Mouse (Mus musculus): Measurements from ENCODE around the gene Hoxd12. TPM values are rescaled to one million over a fixed set of nuclear protein-coding genes. Genes with fewer than 3 reads are reported as not detected.

Hoxd12 gene
- not detected for polyA plus RNA-seq (2014; fragmentation: Illumina TruSeq; extraction: RNeasy Lipid Tissue Mini Kit (QIAGEN cat#74804); ENCODE audit: low read depth, low replicate concordance)

GRCm38 (mm10) chr2:74674881-74675665, at the start of gene Hoxd12:
Gene Hoxd12, plus strand, starts transcription at chr2:74675013.

GRCm38 (mm10) chr2:74659507-74660005, 15.3 kb upstream of the Hoxd12 start, which contains the start of gene Evx2:
Gene Evx2, minus strand, starts transcription at chr2:74659557.

GRCm38 (mm10) chr2:74667842-74668357, 6.9 kb upstream of the Hoxd12 start, which contains the start of gene Hoxd13:
Gene Hoxd13, plus strand, starts transcription at chr2:74668310.

GRCm38 (mm10) chr2:74678891-74679595, 4.2 kb downstream of the Hoxd12 start, which contains the start of gene Hoxd11:
Gene Hoxd11, plus strand, starts transcription at chr2:74679557.

GRCm38 (mm10) chr2:74691022-74691951, 16.5 kb downstream of the Hoxd12 start, which contains the start of gene Hoxd10:
Gene Hoxd10, plus strand, starts transcription at chr2:74691924.

GRCm38 (mm10) chr2:74697567-74698121, 22.8 kb downstream of the Hoxd12 start, which contains the start of gene Hoxd9:
Gene Hoxd9, plus strand, starts transcription at chr2:74697727.

GRCm38 (mm10) chr2:74704393-74704998, 29.7 kb downstream of the Hoxd12 start, which contains the start of gene Hoxd8:
Gene Hoxd8, plus strand, starts transcription at chr2:74704615.

GRCm38 (mm10) chr2:74711721-74712621, 37.2 kb downstream of the Hoxd12 start, which contains the start of the genes Hoxd3 and Hoxd4:
Gene Hoxd3, plus strand, starts transcription at chr2:74711927.
Gene Hoxd4, plus strand, starts transcription at chr2:74711929.

GRCm38 (mm10) chr2:74726551-74726950, 51.7 kb downstream of the Hoxd12 start, which contains the start of gene Gm28230:
Gene Gm28230, plus strand, starts transcription at chr2:74726728.

Other genes starting within 250 kb of the Hoxd12 start
- gene Lnpk, start 95.6 kb upstream of the Hoxd12 start, polyA plus RNA-seq (2014; fragmentation: Illumina TruSeq; extraction: RNeasy Lipid Tissue Mini Kit (QIAGEN cat#74804); ENCODE audit: low read depth, low replicate concordance), result 47.4 TPM
- gene Evx2, start 15.5 kb upstream of the Hoxd12 start, polyA plus RNA-seq (2014; fragmentation: Illumina TruSeq; extraction: RNeasy Lipid Tissue Mini Kit (QIAGEN cat#74804); ENCODE audit: low read depth, low replicate concordance), result not detected
- gene Hoxd13, start 6.7 kb upstream of the Hoxd12 start, polyA plus RNA-seq (2014; fragmentation: Illumina TruSeq; extraction: RNeasy Lipid Tissue Mini Kit (QIAGEN cat#74804); ENCODE audit: low read depth, low replicate concordance), result not detected
- gene Hoxd11, start 4.5 kb downstream of the Hoxd12 start, polyA plus RNA-seq (2014; fragmentation: Illumina TruSeq; extraction: RNeasy Lipid Tissue Mini Kit (QIAGEN cat#74804); ENCODE audit: low read depth, low replicate concordance), result not detected
- gene Hoxd10, start 16.9 kb downstream of the Hoxd12 start, polyA plus RNA-seq (2014; fragmentation: Illumina TruSeq; extraction: RNeasy Lipid Tissue Mini Kit (QIAGEN cat#74804); ENCODE audit: low read depth, low replicate concordance), result 0.29 TPM
- 2.2 TPM for gene Hoxd9, start 22.7 kb downstream of the Hoxd12 start, polyA plus RNA-seq (2014; fragmentation: Illumina TruSeq; extraction: RNeasy Lipid Tissue Mini Kit (QIAGEN cat#74804); ENCODE audit: low read depth, low replicate concordance)
- gene Hoxd8, start 29.6 kb downstream of the Hoxd12 start, polyA plus RNA-seq (2014; fragmentation: Illumina TruSeq; extraction: RNeasy Lipid Tissue Mini Kit (QIAGEN cat#74804); ENCODE audit: low read depth, low replicate concordance), result 46.0 TPM
- gene Hoxd3, start 36.9 kb downstream of the Hoxd12 start, polyA plus RNA-seq (2014; fragmentation: Illumina TruSeq; extraction: RNeasy Lipid Tissue Mini Kit (QIAGEN cat#74804); ENCODE audit: low read depth, low replicate concordance), result 0.99 TPM
- 5.1 TPM for gene Hoxd4, start 36.9 kb downstream of the Hoxd12 start, polyA plus RNA-seq (2014; fragmentation: Illumina TruSeq; extraction: RNeasy Lipid Tissue Mini Kit (QIAGEN cat#74804); ENCODE audit: low read depth, low replicate concordance)
- gene Gm28230, start 51.7 kb downstream of the Hoxd12 start, polyA plus RNA-seq (2014; fragmentation: Illumina TruSeq; extraction: RNeasy Lipid Tissue Mini Kit (QIAGEN cat#74804); ENCODE audit: low read depth, low replicate concordance), result 0.35 TPM
- not detected for gene Hoxd1, start 88.0 kb downstream of the Hoxd12 start, polyA plus RNA-seq (2014; fragmentation: Illumina TruSeq; extraction: RNeasy Lipid Tissue Mini Kit (QIAGEN cat#74804); ENCODE audit: low read depth, low replicate concordance)
- gene Mtx2, start 150.8 kb downstream of the Hoxd12 start, polyA plus RNA-seq (2014; fragmentation: Illumina TruSeq; extraction: RNeasy Lipid Tissue Mini Kit (QIAGEN cat#74804); ENCODE audit: low read depth, low replicate concordance), result 252 TPM